Mouse (Mus musculus) left cerebral cortex, adult 2 months (tissue): ENCODE results near the gene Lrp6. TPM values are rescaled to one million over a fixed set of nuclear protein-coding genes. Genes with fewer than 3 reads are reported as not detected.

Experiments used
- DNase-seq, 2 experiments: peaks; one replicate each; pipeline ENCODE4 v3.0.0; 2021 to 2022; ENCODE audit warnings: low spot score in 2 of 2, mixed read lengths in 1 of 2; ENCODE audit errors: extremely low spot score in 1 of 2
- H3K27ac ChIP-seq: fragments of 200-600 bp; 2 replicates; pipeline ENCODE4 v1.8.1; 2022
- H3K4me3 ChIP-seq: fragments of 200-600 bp; 2 replicates; pipeline ENCODE4 v1.8.1; 2022
- CTCF ChIP-seq: fragments of 200-600 bp; IDR thresholded peaks from 2 replicates; pipeline ENCODE4 v1.8.1; 2022; ENCODE audit warnings: antibody characterized with exemption, mild to moderate bottlenecking, moderate library complexity
- intact Hi-C: fragments of 180-260 bp; cut with DNase I; formaldehyde crosslinking; loops from one replicate; pipeline ENCODE4 v1.15.1; 2025
- total RNA-seq, 2 experiments: library from RNA; stranded (reverse); gene quantifications; 2 replicates each; pipeline ENCODE4 v1.2.3; 2021

The Lrp6 gene
- total RNA-seq, 2 experiments from 2014 or later, result 47.2 to 48.0 TPM

DNA sequence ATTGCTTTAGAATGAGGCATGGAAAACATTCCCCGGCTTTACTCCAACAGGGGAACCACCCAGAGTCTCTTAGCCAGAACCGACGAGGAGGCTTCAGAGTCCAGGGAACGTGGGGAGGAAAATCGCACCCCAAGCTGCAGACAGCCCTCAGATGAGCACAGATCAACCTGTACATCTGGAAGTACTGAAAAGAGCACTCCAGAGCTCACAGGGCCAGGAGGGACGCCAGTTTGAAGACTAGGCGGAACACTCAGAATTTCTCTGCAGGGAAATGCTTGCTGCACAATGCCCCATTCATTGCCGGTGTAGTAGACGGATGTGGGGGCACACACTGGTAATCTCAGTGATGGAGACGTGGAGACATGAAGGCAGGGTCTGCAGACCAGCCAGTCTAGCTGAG, 126.7 kb downstream of the Lrp6 start:
- no peak for TF ChIP-seq CTCF
- peak overlapping the region; percentile 41 for H3K4me3 ChIP-seq
- DNase-seq, result no peak
- intact Hi-C loops, result no loop called here
- H3K27ac ChIP-seq, result peak overlapping the region; percentile 81

DNA sequence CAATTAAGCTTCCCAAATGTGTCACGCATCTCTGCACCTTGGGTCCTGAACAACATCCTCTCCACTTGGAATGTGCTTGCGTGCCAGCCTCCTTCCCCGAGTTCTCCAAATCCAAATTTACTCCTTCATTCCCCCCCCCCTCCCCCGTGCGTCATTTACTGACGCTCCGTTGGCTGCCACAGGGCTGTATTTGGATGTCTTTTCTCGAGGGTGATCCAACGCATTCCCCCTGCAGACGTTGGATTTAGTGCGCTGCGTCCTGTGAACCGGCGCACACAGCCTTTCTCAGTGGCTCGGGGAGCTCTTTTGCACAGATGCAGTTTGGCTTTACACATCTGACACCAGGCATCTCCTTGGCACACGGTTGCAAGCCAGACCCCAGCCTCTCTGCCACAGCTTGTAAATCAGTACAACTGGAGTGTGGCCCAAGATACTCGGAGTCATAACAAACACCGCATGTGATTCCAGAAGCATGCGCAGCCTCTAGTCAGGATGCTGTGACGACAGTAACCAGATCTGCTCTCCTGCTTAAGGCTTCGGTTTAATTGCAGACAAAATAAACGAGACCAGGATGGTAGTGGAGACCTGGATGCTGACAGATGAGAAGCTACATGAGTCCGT, 127.3 kb downstream of the Lrp6 start:
- peak overlapping the region; percentile 41 for H3K4me3 ChIP-seq
- intact Hi-C loops, result loop anchor here (1.0 kb wide), 1 partner anchor 128 kb away; no protein-coding TSS in a partner anchor
- H3K27ac ChIP-seq, result peak overlapping the region; percentile 81
- peak; percentile 42 to 54 for DNase-seq
- TF ChIP-seq CTCF, result no peak

DNA sequence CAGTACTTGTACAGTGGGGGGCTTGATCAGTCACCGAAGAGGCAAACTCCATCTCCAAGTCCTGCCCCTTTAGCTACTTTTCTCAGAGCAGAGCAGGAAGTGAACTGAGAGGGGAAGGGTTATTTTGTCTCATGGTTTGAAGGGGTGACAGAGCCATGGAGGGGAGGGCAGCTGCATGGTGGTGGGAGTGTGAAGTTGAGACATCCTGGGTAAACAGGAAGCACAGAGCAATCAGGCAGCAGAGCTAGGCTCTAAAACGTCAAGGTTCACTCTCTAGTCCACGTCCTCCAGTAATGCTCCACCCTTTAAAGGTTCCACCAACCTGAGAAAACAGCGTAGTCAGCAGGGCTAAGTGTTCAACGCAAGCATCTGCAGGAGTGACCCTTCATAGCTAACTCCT, 129.8 kb downstream of the Lrp6 start:
- Histone ChIP-seq H3K4me3 (no peak overlapping the region), H3K27ac (no peak overlapping the region)
- intact Hi-C loops, result no loop called here
- no peak for TF ChIP-seq CTCF
- DNase-seq, result no peak

DNA sequence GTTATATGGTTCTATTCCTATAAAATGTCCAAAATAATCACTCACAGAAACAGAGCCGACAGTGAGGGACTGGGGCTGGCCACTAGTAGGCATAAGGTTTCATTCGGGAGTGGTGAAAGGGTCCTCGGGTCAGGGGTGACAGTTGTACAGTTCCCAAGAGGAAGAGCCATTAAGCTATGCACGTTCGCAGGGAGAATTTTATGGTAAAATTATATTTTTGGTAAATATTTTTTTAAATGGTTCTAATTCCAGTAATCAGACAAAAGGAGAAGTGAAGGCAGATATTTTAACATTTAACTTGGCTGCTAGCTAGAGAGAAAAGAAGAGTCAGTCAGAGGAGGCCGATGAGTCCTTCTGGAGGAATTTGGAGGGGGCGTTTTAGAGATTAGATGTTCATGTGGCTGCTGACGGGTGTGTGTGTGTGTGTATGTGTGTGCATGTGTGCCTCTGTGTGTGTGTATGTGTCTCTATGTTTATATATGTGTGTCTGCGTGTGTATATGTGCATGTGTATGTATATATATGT, 131.8 kb downstream of the Lrp6 start:
- no peak for TF ChIP-seq CTCF
- no peak for DNase-seq
- intact Hi-C loops, result no loop called here
- no peak overlapping the region for H3K27ac ChIP-seq
- no peak overlapping the region for H3K4me3 ChIP-seq

DNA sequence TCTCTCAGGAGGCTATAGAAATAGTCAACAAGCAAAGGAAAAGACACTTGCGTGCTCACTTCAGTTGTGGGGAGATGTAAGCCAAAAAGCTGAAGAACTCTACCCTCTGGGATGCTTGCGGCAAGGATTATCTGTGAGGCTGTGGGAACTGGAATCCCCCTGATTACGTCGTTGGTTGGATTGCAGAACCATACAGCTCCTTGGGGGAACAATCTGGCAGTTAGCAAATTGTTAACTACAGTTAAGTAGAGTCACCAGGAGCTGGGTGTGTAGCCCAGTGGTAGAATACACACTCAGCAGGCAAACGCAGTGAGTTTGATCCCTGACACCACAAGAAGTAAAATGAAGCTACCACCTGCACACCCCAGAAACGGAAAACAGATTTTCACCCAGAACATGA, 132.7 kb downstream of the Lrp6 start:
- intact Hi-C loops, result no loop called here
- no peak overlapping the region for H3K27ac ChIP-seq
- no peak for TF ChIP-seq CTCF
- H3K4me3 ChIP-seq, result no peak overlapping the region
- no peak for DNase-seq

DNA sequence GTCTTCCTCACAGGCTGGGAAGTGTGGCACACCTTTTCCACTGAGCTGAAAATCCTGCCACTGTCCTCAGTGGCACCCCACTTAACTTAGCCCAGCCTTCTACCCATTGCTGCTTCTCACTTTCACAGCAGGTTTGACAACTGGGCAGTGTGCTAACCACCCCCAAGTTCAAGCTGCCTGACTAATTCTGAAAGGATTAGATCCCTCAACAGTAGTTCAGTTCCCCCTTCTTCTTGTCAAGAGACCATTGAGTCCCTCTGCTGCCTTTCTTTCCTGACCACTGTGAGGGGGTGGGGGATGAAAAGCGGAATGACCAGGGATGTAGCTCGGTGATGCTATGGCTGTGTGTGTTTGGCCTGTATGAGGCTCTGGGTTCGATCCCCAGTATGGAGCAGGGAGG, 133.5 kb downstream of the Lrp6 start:
- intact Hi-C loops, result no loop called here
- no peak for DNase-seq
- no peak overlapping the region for H3K27ac ChIP-seq
- no peak for TF ChIP-seq CTCF
- H3K4me3 ChIP-seq, result no peak overlapping the region

DNA sequence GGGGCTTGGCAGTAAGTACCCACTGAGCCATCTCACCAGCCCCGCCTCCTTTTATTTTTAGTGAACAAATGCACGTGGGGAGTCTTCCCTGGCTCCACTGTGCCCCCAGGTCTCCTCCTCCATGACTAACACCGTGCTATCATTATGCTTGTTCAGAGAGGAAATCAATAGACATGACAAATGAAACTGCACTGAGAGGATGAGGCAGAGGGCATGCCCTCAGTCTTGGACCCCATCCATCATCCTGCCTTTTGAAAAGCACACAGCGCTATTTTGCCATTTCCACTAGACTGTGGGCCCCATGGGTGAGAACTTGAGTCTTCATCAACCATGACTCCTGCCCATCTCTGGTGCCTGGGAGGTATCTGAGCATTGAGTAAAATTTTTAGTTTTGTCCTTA, 135.2 kb downstream of the Lrp6 start:
- DNase-seq, result no peak
- intact Hi-C loops, result no loop called here
- Histone ChIP-seq H3K4me3 (no peak overlapping the region), H3K27ac (no peak overlapping the region)
- no peak for TF ChIP-seq CTCF

DNA sequence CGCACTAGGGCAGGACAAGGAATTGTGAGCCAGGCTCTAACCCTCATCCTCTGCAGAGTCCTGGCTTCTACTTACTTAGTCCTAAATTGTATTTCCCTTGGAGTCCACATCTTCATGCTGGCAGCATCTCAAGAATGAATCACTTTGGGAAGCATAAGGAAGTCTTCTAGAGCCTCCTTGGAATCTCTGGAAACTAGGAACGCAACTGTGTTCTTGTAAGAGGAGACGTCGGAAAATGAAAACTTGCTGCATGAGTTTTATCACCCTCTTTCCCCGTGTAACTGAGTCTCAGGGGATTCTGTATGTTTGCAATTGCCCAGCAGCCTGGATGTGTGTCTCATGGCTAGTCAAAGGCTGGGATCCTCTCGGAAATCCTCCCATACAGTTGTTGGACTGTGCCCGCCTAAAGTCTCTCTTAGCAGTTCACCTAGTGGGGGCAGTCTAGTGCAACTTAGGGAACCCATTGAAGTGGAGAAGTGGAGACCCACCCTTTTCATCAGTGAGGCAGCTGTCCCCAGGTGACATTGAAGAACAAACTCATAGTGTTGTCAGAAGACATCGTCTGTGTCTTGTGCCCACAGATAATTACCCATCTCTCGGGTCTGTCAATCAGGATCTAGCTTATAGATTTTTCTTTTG, 136.5 kb downstream of the Lrp6 start:
- DNase-seq, result no peak
- Histone ChIP-seq H3K27ac (no peak overlapping the region), H3K4me3 (no peak overlapping the region)
- intact Hi-C loops, result no loop called here
- no peak; the same call in 1 of the 2 replicates for TF ChIP-seq CTCF

DNA sequence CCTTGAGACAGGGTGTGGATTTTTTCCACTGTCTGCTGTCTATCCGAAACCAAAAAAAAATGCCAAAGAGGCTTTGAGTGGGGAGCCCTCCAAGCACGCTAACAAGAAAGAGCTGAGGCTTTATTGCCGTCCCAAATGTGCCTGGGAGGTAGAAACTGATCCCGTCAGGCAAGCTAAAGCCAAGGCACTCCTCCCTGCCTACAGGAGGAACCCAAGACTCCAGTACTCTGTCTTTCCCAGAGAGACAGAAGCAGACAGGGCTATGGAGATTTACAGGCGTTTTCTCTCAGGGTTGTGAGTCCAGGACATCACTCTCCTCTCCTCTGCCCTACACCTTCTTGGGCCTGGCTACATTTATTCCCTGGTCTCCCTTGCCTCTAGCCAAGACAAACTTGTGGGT, 138.3 kb downstream of the Lrp6 start:
- no peak for DNase-seq

DNA sequence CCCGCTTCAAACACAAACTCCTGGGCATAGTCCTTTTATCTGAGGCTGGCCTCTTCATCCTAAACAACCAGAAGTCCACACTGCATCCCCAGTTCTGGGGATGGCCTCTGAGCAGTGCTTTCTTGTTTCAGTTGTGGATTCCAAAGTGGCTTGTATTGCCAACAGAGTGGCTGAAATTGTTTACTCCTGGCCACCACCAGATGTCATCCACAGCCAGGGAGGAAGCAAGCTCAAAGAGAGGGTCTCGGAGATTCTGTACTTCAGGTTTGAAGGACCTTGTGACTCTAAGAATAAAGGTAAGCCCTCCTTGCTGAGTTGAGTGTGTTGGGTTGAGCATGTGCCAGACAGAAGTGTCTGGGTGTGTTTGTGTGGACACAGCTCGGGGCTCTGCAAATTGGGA, 139.6 kb downstream of the Lrp6 start:
- TF ChIP-seq CTCF, result peak; percentile 8; the same call in 1 of the 2 replicates
- Histone ChIP-seq H3K27ac (no peak overlapping the region), H3K4me3 (no peak overlapping the region)
- intact Hi-C loops, result loop anchor here (10.0 kb wide), 1 partner anchor 438 kb away; no protein-coding TSS in a partner anchor
- DNase-seq, result no peak

More for the DNA sequence above, 138.3 kb downstream of the Lrp6 start:
- no peak for TF ChIP-seq CTCF
- intact Hi-C loops, result loop anchor here (10.0 kb wide), 1 partner anchor 436 kb away; no protein-coding TSS in a partner anchor
- no peak overlapping the region for H3K27ac ChIP-seq
- H3K4me3 ChIP-seq, result no peak overlapping the region

DNA sequence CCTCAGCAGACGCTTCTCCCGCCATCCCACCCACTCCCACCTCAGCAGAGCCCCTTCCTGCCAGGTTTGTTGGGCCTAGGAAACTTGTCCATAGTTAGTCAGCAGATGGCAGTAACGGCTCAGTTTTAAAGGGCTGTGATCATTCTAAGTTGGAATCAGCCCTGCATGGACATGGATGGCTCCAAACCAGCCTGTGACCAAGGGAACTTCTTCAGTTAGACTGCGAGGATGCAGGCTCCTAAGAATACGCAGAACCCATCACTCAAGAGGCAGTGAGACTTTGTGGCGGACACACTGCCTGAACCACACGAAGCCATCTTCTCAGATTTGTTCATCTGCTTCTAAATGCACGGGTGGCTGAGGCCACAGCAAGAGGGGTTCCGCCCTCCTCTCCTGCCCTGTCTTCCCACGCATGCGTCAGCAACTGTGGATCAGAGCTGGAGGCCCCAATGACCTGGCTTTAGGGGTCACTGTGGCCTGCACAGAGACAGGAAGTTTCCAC, 141.5 kb downstream of the Lrp6 start:
- peak; percentile 66 to 67 for DNase-seq
- peak; percentile 73 for TF ChIP-seq CTCF
- Histone ChIP-seq H3K4me3 (no peak overlapping the region), H3K27ac (no peak overlapping the region)
- intact Hi-C loops, result loop anchor here (1.0 to 10.0 kb wide), 3 partner anchors 182 to 440 kb away; no protein-coding TSS in a partner anchor

DNA sequence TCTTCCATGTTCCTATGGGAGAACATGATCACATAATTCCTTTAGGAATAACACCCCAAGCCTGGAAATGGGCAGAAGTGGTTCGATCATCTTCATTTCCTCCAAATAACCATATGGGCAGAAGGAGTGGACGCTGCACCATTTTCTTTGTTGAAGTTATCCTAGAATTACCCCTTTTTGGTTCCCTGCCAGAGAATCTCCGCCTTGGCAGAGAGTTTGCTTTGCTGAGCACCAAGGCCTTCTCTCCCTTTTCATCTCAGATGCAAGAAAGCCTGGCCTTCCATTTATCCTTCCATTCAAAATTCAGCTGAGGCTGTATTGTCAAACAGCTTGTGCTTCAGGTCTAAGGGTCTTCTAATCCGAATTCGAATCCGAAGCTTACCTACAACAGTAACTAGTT, 144.8 kb downstream of the Lrp6 start:
- DNase-seq, result no peak
- intact Hi-C loops, result loop anchor here (5.0 to 10.0 kb wide), 2 partner anchors 443 to 525 kb away; no protein-coding TSS in a partner anchor
- Histone ChIP-seq H3K4me3 (no peak overlapping the region), H3K27ac (no peak overlapping the region)
- TF ChIP-seq CTCF, result no peak
